Mouse (Mus musculus) testis, adult 2 months (tissue): Measurements from ENCODE around the gene Wdr83os. TPM values are rescaled to one million over a fixed set of nuclear protein-coding genes. Genes with fewer than 3 reads are reported as not detected.

ENCODE experiments used
- H3K27ac ChIP-seq: fragments of 200-500 bp; 2 replicates; pipeline ENCODE4 v1.5.1; 2012; ENCODE audit warnings: low read depth, low read length; ENCODE audit not compliant: control insufficient read depth, insufficient read depth
- H3K27me3 ChIP-seq: fragments of 200-500 bp; 2 replicates; pipeline ENCODE4 v1.6.1; 2012; ENCODE audit warnings: mild to moderate bottlenecking, low read length, moderate library complexity; ENCODE audit not compliant: control insufficient read depth, insufficient read depth
- H3K36me3 ChIP-seq: fragments of 200-500 bp; 2 replicates; pipeline ENCODE4 v1.6.1; 2012; ENCODE audit warnings: mild to moderate bottlenecking, low read length; ENCODE audit not compliant: control insufficient read depth, insufficient read depth
- H3K4me1 ChIP-seq: fragments of 200-500 bp; 2 replicates; pipeline ENCODE4 v1.6.1; 2012; ENCODE audit warnings: low read length; ENCODE audit not compliant: control insufficient read depth, insufficient read depth
- H3K4me3 ChIP-seq: fragments of 200-500 bp; 2 replicates; pipeline ENCODE4 v1.5.1; 2012; ENCODE audit warnings: low read depth, mild to moderate bottlenecking, low read length, moderate library complexity, mixed read lengths; ENCODE audit not compliant: control insufficient read depth
- CTCF ChIP-seq: fragments of 200-500 bp; IDR thresholded peaks from 2 replicates; pipeline ENCODE4 v1.5.1; 2012; ENCODE audit warnings: low read depth, mild to moderate bottlenecking, inconsistent platforms, low read length, moderate library complexity; ENCODE audit not compliant: control insufficient read depth, insufficient read depth, insufficient replicate concordance
- POLR2A ChIP-seq: fragments of 200-500 bp; IDR thresholded peaks from 2 replicates; pipeline ENCODE4 v1.6.1; 2012; ENCODE audit warnings: low read depth, mild to moderate bottlenecking, inconsistent platforms, low read length, moderate library complexity; ENCODE audit not compliant: control insufficient read depth
- polyA plus RNA-seq: library from polyadenylated mRNA; depleted of rRNA; stranded (reverse); fragments of >200 nt; gene quantifications from 2 replicates; pipeline ENCODE4 v1.2.3, GENCODE M21; 2012

Gene Wdr83os
- polyA plus RNA-seq, 1 experiment = 32.1 TPM

DNA sequence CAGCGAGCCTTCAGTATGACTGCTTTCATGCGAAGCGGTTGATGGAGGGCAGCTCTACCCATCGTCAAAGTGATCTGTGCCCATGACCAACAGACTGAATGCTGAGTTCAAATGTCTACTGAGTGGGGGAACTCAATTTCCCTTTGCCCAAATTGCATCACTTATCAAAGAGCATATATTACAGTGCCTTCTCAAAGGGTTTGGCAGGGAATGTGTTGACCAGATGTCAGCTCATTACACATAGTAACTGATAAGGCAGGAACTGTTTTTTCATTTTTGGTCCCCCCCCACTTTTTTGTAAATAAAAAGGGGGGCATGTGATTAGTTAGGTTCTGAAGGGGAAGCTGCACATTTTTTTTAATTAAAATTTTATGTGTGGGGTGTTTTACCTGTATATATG is 17.9 kb upstream of the Wdr83os start:
- no peak overlapping the region for H3K27ac ChIP-seq
- no peaks in the 10 kb centered on the region for H3K27me3 ChIP-seq
- H3K4me1 ChIP-seq = peaks cover 2% of the 10 kb centered on the region
- H3K36me3 ChIP-seq = no peaks in the 10 kb centered on the region
- H3K4me3 ChIP-seq = no peak overlapping the region
- no peak for TF ChIP-seq POLR2A
- TF ChIP-seq CTCF = no peak

DNA sequence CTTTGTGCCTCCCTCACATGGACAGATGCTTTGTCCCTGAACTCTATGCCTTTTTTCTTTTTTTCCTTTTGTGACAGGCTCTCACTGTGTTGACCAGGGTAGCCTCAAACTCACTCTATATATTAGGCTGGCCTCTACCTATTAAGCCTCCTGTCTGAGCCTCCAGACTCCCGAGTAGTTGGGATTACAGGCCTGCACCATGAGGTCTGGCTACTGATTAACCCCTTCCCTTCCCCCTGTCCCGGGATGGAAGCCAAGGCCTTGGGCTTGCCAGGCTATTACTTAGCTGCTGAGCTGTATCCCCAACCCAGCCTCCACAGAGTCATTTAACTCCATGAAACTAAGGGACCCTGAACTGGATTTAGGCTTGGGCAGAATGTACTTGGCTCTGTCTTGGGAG is 15.3 kb upstream of the Wdr83os start:
- no peak overlapping the region for H3K27ac ChIP-seq
- H3K36me3 ChIP-seq = no peaks in the 10 kb centered on the region
- H3K27me3 ChIP-seq = no peaks in the 10 kb centered on the region
- H3K4me1 ChIP-seq = peaks cover 2% of the 10 kb centered on the region
- H3K4me3 ChIP-seq = no peak overlapping the region
- TF ChIP-seq POLR2A = no peak
- TF ChIP-seq CTCF = no peak

DNA sequence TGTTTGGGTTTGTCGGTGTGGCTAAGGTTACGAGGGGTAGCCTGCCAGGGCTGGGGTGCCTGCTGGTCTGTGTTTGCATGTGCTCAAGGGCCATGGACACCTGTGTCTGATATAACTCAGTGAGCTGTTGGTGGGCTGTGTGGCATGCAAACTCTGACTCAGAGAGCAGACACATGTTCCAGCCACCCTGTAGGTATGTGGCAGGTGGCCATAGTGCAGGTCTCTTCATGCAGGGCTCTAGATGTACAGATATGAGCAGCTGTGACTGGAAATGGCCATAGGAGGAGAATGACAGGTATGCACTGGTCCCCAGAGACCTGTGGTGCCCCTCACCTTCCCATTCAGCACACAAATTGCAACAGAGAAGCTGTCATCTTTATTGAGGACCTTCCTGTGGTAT is 13.4 kb upstream of the Wdr83os start:
- H3K4me1 ChIP-seq = peaks cover 4% of the 10 kb centered on the region; the same call in 1 of the 2 replicates
- H3K27ac ChIP-seq = no peak overlapping the region
- no peaks in the 10 kb centered on the region for H3K27me3 ChIP-seq
- no peaks in the 10 kb centered on the region for H3K36me3 ChIP-seq
- no peak overlapping the region for H3K4me3 ChIP-seq
- TF ChIP-seq POLR2A = no peak

DNA sequence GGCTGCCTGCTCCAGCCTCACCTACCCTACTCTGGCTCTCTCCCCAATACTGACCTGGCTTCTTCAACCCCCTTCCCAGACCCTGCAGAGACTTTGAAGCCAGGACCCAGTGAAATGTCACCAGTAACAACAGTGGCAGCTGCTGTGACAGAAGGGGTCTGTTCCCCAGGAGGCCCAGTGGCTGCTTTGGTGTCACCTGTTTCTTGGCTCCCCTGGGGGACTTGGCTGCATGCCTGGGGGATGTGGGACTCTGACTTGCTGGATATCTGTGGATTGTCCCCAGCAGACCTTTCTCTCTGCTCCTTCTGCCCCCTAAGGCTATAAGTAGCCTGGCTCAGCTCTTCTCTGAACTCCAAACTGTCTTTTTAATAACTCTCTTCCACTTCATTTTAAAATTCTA is 12.6 kb upstream of the Wdr83os start, which contains the start of gene Gm5741:
Gm5741 (minus strand) TSS at position 1 of the 400 bp plus-strand sequence.
- Histone ChIP-seq H3K27me3 (no peaks in the 10 kb centered on the region), H3K4me3 (no peak within 1 kb of the TSS), H3K36me3 (no peaks in the 10 kb centered on the region), H3K27ac (no peak within 1 kb of the TSS), H3K4me1 (peaks cover 7% of the 10 kb centered on the region)
- TF ChIP-seq CTCF (no peak), POLR2A (no peak)

DNA sequence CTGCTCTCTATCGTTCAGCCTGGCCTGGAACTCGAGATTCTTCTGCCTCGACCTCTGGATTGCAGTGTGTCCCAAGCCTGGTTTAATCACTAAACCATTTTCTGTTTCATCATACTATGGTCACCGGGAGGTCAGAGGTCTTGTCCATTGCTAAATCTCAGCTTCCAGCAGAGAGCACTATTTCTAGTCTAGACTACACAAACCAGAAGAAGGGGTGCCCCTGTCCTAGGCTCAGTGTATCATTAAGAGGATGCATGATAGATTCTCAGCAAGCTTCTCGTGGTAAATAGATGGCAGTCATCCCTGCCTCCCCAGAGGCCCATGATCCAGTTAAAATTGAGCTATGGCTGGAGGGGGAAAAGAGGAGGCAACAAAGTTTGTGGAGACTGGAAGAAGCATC is 9.5 kb upstream of the Wdr83os start:
- TF ChIP-seq POLR2A (no peak), CTCF (no peak)
- Histone ChIP-seq H3K27me3 (no peaks in the 10 kb centered on the region), H3K4me1 (peaks cover 9% of the 10 kb centered on the region), H3K27ac (peak overlapping the region; percentile 91), H3K4me3 (peak overlapping the region; percentile 91), H3K36me3 (peaks cover 1% of the 10 kb centered on the region; the same call in 1 of the 2 replicates)

DNA sequence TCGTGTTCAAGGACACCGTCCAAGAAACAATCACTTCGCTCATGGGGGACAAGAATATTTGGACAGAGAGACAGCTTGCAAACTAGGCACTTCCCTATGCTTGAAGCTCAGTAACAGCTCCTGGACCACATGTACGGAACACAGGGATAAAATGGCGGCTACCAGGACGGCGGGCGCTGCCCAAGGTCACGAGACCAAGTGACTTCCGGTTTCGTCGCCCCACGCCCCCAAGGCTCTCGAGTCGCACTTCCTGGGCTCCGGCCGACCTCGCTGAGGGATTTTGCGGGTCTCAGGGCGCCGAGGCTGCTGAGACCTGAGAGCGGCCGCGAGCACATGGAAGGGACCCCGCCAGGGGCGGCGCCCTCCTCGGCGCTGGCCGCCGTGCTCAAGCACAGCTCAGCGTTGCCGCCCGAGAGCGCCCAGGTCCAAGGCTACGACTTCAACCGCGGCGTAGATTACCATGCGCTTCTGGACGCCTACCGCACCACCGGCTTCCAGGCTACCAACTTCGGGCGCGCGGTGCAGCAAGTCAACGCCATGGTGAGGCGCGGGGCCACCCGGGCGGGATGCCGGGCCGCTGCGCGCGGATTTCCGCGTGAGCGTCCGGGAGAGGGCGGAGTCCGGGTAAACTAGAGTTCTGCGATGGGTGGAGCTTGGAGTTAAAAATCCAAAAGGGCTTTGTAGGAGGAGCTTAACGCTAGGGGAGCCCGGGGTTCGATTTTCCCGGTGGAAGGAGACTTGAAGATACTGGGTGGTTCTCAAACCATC is 8.8 kb upstream of the Wdr83os start, which contains the start of gene Dhps:
Dhps (plus strand) TSS at position 244 of the 768 bp plus-strand sequence.
- TF ChIP-seq CTCF (no peak), POLR2A (peak; percentile 70)
- peak within 1 kb of the TSS; percentile 91 for H3K4me3 ChIP-seq
- peaks cover 1% of the 10 kb centered on the region; the same call in 1 of the 2 replicates for H3K36me3 ChIP-seq
- peak within 1 kb of the TSS; percentile 91 for H3K27ac ChIP-seq
- no peaks in the 10 kb centered on the region for H3K27me3 ChIP-seq
- peaks cover 9% of the 10 kb centered on the region for H3K4me1 ChIP-seq

DNA sequence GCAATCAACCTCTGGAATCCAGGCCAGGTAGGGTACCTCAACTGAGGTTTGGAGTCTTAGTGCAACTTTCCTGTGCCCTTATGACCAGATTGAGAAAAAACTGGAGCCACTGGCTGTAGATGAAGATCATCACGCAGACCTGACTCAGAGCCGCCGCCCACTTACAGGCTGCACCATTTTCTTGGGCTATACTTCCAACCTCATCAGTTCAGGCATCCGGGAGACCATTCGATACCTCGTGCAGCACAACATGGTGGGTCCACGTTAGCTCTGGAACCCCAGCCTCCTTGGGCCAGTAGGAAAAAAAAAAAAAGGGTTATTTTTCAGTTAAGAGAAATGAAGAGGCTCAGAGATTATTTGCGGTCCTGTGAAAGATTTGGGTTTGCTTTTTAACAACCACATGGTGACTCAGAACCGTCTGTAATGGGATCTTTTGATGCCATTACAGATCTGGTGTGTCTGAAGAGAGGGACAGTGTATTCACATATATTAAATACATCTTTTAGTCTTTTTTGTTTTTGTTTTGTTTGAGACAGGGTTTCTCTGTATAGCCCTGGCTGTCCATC is 8.1 kb upstream of the Wdr83os start:
- Histone ChIP-seq H3K4me1 (peaks cover 9% of the 10 kb centered on the region), H3K27me3 (no peaks in the 10 kb centered on the region), H3K4me3 (peak overlapping the region; percentile 91), H3K36me3 (peaks cover 1% of the 10 kb centered on the region; the same call in 1 of the 2 replicates), H3K27ac (peak overlapping the region; percentile 91)
- TF ChIP-seq CTCF = no peak
- TF ChIP-seq POLR2A = no peak
